Mouse (Mus musculus): ENCODE measurements at regions not wholly inside any gene's neighbourhood (a gene's known extent, or its start where the extent isn't known, plus 50 kb on each side); places are given as distances from the start of the nearest gene placed in this dataset.

DNA sequence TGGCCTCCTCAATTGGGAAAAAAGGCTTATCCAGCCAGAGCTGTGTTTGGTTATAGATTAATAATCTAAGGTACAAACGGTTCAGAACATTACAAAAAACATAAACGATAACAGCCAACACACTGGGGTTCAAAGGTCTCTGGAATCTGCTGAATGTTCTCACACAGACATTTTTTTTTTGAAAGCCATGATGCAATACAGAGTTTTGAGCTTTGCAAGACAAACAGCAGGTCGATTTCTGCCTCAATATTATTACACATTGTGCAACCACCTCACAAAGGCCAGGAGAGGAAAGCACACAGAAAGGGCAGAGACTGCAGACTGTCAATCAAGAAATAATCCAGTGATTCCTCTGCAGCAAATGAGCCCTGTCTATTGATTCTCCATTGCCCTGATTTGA is 235.9 kb upstream of the Sall1 start:
- DNase-seq (ENCODE audit: low read depth), result no peak

DNA sequence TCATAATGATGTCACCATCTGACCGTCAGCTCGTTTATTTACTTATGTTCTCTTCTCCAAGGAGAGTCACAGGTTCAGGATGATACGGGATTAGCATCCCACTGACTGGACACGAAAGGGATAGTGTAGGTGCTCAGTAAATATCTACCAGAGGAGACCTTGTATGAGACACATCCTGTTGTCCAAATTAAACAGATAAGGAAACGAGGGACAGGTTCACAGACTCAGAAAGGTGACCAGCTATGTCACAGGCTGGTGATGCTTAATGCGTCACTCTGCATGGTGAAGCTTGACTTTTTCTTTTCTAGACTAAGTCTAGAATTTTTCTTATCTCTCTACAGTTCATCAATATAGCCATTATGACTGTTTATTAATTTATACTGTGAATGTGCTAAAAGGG is 235.2 kb upstream of the Sall1 start:
- DNase-seq (ENCODE audit: low read depth), result no peak

DNA sequence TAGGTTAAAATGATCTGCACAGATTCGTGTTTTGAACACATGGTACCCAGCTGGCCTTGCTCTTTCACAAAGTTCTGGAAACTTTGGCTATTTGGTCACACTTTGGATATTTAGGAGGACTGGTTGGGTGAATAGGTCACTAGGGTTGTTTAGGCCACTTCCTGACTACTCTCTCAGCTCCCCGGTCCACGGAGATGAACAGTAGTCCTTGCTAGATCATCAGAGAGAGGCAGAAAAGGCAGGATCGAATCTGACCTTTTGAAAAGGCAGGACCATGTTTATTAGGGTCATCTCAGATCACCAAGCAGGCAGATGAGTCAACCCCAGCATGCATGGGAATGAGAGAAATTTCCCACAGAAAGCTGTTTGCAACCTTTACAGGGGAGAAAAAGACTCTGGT is 229.3 kb upstream of the Sall1 start:
- no peak for DNase-seq (ENCODE audit: low read depth)

DNA sequence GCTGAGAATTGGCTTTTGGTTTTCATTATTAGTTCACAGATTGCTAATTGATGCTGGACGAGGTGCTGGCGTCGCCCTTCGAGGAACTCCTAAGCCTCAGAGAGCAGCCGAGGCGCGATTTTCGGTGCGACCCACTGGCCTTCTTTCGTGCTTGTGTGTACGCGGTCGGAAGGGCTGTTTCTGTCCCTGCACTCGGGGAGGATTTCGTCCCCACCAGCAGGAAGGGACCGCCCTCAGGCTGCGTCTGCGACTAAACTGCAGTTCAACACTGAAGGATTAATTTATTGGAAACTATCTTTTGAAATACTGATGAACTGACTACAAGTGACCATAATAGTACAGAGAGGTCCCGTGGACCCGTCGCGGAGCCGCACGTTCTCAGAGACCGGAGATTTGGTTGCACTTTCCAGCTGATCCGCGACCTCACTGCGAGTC is 228.4 kb upstream of the Sall1 start:
- no peak for DNase-seq (ENCODE audit: low read depth)

DNA sequence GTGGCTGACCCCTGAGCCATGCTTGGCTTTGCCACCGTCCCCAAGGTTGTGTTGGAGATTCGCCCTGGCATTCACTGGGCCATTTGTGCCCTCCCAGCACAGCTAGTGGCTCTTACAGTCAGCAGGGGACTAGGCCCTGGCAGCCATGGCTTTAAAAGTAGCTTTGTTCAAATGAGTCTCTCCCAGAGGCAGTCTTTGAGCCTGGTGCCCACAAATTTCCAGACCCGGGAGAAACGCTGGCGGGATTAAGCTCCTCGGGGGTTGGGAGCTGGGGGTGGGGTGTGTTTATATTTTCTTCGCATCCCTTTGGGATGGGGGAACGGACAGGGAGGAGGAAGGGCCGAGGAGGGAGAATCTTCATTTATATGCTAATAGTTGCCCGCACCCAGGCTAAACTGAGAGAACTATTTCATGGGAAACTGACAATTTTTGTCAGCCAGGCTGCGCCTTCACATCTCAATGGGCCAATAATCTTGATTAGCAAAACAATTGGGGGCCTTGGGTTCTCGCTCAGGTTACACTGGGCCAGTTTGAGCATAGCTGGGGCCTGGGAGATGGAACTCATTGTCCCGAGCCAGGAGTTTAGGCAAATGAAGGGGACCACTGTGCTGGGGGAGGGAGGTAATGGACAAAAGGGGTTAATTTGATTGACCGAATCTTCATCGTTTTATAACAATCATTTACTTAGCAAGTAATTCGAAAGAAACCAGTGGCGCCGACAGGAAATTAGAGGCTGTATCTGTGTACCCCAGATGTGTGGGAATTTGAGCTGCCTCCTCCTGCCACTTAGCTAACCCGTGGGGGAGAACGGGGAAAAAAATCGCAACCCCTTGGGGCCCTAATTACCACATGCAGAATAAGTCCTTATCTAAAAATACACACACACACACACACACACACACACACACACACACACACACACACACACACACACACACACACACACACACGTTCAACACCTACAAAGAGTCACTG is 227.7 kb upstream of the Sall1 start:
- DNase-seq (ENCODE audit: low read depth), result no peak

DNA sequence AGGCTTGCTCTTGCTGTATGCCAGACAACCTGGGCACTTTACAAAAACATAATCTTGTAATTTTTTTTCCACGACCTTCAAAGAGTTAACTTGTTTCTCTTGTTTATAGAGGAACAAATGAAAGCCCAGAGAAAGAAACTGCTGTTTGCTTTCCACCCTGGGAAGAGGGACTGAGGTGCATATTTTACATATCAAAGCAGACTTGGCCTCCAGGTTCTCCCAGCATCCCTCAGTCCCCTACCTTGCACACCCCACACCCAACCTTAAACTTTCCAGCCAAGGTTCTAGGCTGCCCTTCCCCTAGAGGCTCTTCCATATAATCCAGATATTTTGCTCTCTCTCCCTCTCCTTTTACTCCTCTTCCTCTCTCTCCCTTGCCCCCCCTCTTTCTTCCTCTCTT is 226.0 kb upstream of the Sall1 start:
- DNase-seq (ENCODE audit: low read depth), result no peak

DNA sequence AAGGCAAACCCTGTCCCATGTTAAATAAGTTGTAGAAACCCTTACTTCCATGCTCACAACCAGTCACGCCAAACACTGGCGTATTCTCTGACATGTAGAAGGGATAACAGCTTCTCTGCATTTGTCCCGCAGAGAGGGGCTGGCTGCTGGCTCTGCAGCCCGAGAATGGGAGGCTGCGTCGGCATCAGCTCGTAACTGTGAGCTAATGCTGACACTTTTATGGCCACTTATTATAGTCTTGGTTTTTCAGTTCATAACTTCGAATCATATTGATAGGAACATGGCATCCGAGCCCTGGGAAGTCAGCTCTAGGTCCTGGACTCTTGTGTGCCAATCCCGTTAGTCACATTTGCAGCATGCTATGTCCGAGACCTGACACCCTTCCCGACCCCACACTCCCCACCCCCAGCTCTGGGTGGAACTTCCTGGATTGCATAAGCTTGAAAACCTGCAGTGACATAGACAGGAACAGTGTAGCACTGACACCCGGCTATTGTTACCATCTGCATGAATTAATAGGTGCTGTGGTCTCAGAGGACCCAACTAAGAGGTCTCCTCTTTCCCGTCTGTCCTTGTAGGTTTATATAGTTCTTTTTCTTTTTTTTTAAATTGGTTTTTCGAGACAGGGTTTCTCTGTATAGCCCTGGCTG is 217.3 kb upstream of the Sall1 start:
- no peak for DNase-seq (ENCODE audit: low read depth)

DNA sequence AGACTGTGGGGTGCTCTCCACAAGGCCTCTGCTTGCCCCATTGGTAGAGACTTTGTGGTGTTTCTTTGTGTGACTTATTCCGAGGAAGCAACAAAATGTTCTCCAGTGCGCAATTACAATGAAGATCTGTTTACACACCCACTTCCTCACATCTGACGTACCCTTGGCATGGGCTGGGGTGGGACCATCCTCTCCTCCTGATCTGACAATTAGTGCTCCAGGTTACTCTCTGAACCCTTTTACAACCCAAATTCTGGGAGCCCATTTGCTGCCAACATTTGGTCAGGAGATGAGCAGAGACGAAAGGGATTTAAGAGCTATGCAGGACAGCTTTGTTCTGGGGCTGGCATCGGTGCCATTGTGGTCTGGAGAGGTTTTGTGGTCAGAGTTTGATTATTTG is 215.9 kb upstream of the Sall1 start:
- no peak for DNase-seq (ENCODE audit: low read depth)

DNA sequence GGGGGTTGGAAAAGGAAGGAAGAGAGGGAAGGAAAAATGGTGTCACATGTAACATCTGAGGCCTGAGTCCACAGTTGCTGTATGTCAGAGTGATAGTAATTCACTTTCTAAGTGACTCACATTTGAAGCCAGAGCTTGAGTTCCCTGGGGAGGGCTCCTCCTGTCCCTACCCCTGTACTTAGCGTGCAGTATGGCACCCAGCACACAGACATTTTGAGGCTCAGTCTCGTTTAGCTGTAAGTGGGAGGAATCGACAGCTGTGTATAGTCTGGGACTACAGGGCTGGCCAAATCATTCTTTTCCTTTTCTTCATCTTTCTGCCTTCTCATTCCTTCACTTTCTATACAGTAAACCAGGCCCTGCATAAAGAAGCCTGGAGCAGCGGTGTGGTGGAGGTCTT is 202.4 kb upstream of the Sall1 start:
- DNase-seq (ENCODE audit: low read depth), result no peak

DNA sequence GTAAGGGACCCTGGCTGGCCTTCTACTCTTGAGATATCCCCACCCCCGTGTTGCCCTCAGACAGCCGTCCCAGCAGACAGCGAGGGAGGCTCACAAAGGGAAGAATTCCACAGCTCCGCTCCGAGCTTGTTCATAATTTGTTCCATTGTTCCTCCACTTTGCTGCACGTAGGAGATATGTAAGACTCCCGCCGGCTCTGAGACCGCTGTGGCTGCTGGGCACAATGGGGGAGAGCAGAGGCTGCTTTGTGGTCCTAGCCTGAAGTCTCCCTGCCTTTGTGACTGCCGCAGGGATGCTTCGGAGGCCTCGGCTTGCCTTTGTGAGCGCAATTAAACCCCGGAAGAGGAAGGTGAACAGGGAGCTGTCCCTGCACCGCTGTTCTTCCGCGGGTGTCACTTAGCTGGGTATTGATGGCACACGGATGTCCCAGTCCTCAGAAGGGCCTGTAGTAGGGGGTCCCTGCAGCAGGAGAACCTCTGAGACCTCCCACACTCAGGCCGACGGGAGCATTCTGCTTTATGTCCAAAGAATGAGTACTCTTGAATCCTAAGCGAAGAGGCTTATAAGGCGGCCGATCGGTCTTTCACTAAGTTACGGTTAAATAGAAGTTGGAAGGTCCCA is 201.3 kb upstream of the Sall1 start:
- no peak for DNase-seq (ENCODE audit: low read depth)

DNA sequence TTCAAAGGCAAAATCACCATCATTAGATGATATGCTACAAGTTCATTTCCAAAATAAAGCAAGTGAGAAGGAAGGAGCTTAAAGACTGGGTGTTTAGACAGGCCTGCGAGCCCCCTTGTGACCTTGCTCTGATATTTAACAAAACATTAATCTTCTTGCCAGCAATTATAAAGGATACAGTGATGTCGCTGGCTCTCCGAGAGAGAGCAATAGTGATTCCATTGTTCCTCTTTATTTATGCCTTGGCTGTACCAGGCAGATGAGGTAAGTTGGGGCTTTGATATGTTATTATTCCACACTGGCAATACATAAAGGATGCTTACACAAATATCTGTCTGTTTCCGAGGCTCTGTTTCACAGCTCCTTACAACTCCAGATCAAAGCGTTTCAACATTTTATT is 197.7 kb upstream of the Sall1 start:
- DNase-seq (ENCODE audit: low read depth), result no peak

DNA sequence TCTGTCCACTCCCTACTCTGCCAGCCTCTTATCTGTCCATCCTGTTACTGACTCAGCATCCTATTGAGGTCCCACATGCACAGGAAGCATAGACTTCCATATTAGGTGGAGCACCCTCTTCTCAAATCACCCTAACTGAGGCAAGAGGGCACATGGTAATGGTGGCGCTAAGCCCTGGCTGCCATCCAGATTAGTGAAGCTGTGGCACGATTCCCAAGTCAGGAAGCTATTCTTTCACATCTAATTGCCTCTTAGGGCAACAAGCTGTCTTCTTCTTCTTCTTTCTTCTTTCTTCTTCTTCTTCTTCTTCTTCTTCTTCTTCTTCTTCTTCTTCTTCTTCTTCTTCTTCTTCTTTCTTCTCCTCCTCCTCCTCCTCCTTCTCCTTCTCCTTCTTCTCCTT is 195.7 kb upstream of the Sall1 start:
- DNase-seq (ENCODE audit: low read depth), result no peak

DNA sequence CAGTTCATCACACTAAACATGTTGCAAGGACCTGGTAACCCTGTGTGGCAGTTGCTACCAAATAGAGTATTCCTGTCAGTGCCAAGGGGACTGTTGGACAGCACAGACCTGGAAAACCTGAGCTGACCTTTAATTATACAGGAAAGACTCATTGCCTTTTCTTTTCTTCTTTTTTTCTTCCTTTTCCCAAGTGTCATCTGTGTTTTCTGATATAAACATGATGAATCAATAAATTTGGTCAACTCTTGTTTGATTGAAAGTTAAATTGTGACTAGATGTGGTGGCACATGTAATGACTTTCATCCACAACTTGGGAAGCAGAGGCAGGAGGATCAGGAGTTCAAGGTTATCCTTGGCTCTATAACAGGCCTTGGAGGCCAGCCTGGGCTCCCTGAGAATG is 190.1 kb upstream of the Sall1 start:
- no peak for DNase-seq (ENCODE audit: low read depth)

DNA sequence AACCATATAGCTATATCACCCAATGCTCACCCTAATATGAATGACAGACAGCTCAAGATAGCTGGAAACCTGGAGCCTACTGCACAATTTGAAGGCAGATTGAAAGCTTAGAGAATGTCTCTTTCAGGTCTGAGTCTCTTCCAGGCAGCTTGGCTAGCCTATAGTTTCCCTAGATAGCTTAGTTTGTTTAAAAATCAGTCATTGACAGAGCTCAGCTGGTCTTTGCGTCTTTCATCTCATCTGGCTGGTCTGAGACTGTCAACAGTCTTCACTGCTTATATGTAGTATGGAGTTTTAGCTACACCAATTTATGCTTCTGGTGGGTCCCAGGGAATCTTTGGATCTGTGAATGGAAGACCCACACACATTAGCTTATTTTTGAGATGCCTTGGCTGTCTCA is 188.4 kb upstream of the Sall1 start:
- no peak for DNase-seq (ENCODE audit: low read depth)

DNA sequence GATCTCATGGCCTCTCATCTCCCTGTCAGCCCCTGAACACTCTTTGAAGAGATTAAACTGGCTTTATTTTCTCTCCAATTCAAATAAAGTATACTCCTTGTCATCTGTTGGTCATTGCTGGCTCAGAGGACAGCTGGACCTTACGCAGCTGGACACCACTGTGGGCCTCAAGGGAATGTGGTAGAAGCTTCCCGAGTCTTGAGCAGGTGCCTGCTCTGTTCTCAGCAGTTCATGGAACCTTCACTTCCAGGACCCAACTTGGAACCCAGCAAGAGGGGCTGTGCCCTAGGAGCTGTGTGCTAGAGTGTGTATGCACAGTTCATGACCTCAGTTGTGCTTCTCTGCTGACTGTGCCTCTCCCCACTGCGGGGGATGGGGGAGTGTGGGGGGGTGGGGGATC is 185.2 kb upstream of the Sall1 start:
- no peak for DNase-seq (ENCODE audit: low read depth)

DNA sequence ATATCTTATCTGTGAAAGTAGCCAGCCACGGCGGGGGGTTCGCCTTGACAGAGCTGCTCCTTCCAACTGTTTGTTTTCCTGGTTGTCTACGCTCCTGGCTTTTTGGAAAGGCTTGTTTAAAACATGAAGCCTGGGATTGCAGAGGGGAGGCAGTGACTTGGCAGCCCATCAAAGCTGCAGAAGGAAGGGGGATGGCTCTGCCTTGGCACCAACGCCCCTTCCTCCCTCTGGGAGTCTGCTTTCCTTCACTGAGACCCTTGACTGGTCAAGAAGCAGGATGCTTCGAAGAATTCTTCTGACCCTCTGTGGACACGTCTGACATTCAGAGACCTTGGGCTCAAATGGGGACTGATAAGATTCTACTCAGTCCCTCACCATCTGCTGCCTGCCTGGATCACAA is 176.9 kb upstream of the Sall1 start:
- DNase-seq (ENCODE audit: low read depth), result no peak

DNA sequence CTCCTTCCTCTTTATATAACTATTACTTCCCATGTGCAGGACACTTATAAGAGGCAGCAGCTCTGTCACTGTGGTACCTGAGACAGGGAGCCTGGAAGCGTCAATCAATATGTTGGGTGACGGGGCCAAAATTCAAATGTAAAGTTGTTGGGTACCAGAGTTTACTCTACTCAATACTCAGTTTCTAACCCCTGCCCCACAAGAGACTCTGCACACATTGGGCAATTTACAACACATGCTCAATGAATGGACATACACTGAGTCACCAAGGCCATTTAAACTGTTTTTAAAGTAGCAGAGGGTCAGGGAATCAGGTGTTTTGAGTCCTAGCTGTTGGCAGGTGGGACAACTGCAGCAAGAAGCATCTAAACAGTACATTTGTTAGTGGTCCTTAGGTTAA is 176.4 kb upstream of the Sall1 start:
- DNase-seq (ENCODE audit: low read depth), result no peak

DNA sequence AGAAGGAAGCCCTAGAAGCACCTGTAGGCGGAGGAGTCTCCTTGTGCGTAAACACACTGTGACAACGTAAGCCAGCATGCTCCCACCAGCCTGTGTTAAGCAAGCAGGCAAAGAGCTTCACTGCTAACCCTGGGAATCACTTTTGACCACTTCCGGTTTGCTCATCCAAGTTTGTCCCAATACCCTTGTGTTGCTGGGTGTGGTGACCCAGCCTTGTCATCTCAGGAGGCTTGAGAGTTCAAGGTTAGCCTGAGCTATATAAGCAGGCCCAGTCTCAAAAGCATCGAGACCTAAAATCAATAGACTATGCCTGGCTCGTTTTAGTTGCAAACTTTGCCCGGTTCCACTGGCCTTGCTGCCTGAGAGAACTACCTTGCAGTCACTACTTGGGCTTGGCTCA is 175.2 kb upstream of the Sall1 start:
- DNase-seq (ENCODE audit: low read depth), result no peak

DNA sequence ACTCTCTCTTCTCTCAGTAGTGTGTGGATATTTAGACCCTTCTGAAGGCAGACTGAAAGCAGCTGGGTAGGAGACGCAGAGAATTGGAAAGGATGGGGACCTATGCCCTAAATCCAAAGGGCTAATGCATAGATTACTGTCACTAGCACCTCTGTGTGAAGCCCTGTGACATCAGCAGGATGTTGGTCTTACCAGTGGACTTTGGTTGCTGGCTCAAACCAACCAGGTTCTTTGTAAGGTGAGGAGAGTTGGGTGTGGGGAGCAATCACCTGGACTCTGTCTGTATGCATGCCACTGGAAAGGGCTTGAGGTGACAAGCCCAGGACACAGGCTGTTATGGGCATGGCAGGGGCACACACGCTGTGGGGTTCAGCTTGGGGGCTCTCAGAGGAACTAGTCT is 173.7 kb upstream of the Sall1 start:
- no peak for DNase-seq (ENCODE audit: low read depth)

DNA sequence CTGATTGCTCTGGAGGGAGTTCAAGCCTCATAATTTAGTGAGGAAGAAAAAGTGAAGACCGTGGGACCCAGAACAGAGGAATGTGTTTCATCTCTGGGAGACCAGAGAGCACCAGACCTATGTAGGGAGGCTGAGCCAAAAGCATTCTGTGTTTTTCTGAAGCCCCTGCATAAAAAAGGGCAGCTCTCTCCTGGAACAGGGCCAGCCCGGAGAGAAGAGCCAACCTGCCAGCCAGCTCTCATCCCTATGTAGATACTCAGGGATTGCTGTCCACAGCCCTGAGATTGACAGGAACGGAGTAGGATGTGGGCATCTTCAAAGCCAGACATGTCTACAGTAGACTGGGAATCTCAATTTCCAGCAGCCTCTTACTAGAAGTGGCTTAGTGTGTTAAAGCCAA is 168.0 kb upstream of the Sall1 start:
- DNase-seq (ENCODE audit: low read depth), result no peak

DNA sequence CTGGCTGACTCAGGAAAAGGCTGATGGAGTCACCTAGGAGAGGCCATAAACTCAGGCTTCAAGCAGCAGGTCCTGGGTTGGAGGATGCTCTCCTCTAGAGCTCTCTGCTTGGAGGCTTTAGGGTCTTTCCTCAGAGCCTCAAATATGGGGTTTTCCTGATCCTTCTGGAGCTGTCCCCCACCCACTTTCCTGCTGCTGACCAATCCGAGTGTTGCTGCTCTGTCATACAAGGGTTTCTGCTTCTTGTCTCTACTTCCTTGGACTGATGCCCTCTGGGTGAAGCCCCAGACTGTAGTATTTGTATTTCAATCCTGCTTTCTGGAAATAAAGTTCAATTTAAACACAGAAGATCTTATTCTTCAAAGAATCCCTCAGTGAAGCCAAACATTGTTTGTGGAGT is 166.7 kb upstream of the Sall1 start:
- no peak for DNase-seq (ENCODE audit: low read depth)

DNA sequence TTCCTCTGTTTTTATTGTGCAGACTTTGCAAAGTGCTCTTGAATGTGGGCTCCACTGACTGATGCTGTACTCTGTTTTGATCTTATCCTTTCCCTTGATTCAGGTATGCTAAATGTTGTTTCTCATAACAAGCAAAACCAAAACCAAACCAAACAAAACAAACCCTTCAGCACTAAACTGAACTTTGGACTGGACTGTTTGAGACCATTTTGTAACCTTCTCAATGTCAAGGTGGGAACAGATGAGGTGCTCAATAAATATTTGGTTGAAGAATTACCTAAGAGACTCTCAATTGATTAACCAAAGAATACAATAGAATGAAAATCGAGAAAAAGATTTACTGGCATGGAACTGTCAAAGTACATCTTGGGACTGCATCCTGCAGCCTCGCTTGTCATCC is 163.9 kb upstream of the Sall1 start:
- DNase-seq (ENCODE audit: low read depth), result no peak

DNA sequence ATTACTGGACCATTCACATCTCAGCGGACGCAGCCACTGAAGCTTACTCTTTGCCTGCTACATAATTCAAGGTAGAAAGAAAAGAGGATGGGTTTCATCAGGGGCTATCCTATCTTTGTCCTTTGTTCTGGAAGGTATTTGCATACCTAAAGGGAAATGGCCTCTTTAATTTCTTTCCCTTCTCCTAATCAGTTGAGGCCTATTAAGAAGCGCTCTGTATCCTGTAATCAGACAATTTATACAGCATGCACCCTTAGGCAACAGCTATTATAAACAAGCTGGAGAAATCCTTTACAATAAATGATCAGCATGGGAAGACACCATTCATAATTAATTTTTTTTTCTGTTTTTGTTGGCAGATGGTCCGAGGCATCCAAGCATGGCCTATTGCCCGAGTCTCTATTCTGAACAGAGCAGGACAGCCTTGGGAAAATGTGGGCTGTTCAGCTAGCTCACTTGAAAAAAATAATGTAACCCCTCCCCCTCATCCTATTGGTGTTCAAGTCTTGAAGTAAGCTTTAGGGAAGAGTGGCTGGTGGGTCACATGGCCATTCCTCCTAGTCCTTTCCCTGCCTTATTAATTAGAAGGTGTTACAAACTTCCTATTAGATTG is 158.6 kb upstream of the Sall1 start:
- no peak for DNase-seq (ENCODE audit: low read depth)
